ENCODE assay signal across 8 mouse cellular contexts in genomic region chr2:18063763-18064251, GRCm38 (mm10). TPM values are rescaled to one million over a fixed set of nuclear protein-coding genes. Genes with fewer than 3 reads are reported as not detected.
DNase-seq lines count a peak whose midpoint lies in the region; ATAC-seq lines count a peak whose summit lies in the region.

No protein-coding gene starts in this region.

- peak overlapping the region; percentile 71 for H3K4me2 ChIP-seq in heart, embryonic 16.5 days (ENCODE audit: low read depth, low read length)
- H3K4me2 ChIP-seq in neural tube, embryonic 13.5 days, result peak overlapping the region; percentile 86

- H3K27ac ChIP-seq in heart, embryonic 16.5 days (ENCODE audit: low read length), result peak overlapping the region; percentile 100
- peak overlapping the region; percentile 100 for H3K27ac ChIP-seq in neural tube, embryonic 13.5 days (replicated peaks)

- H3K27me3 ChIP-seq in heart, embryonic 16.5 days (ENCODE audit: control insufficient read depth, insufficient read depth, low read length), result no peaks in the 10 kb centered on the region
- H3K27me3 ChIP-seq in neural tube, embryonic 13.5 days, result no peaks in the 10 kb centered on the region

- peak; percentile 42 for ATAC-seq in erythroblast, adult 5-6 weeks (replicated peaks; ENCODE audit: low FRiP score, poor library complexity, severe bottlenecking)
- ATAC-seq in heart, embryonic 16.5 days (replicated peaks; ENCODE audit: extremely low read depth, insufficient read depth, low FRiP score), result peak; percentile 47
- peak; percentile 64 for ATAC-seq in neural tube, embryonic 13.5 days (ENCODE audit: low read depth)

- H3K9ac ChIP-seq in heart, embryonic 16.5 days (ENCODE audit: low read length), result peak overlapping the region; percentile 98
- H3K9ac ChIP-seq in neural tube, embryonic 13.5 days, result peak overlapping the region; percentile 98

- peaks cover 16% of the 10 kb centered on the region for H3K4me1 ChIP-seq in heart, embryonic 16.5 days (ENCODE audit: control insufficient read depth, insufficient read depth, low read length)
- H3K4me1 ChIP-seq in neural tube, embryonic 13.5 days (replicated peaks), result peaks cover 26% of the 10 kb centered on the region

- peaks cover 5% of the 10 kb centered on the region; the same call in 1 of the 2 replicates for H3K36me3 ChIP-seq in heart, embryonic 16.5 days (ENCODE audit: control insufficient read depth, insufficient read depth)
- H3K36me3 ChIP-seq in neural tube, embryonic 13.5 days, result peaks cover 7% of the 10 kb centered on the region

- no peaks in the 10 kb centered on the region for H3K9me3 ChIP-seq in heart, embryonic 16.5 days (replicated peaks; ENCODE audit: control insufficient read depth, low read length)
- H3K9me3 ChIP-seq in neural tube, embryonic 13.5 days, result no peaks in the 10 kb centered on the region

- peak overlapping the region; percentile 81 for H3K4me3 ChIP-seq in heart, embryonic 16.5 days (ENCODE audit: low read length)
- peak overlapping the region; percentile 80 for H3K4me3 ChIP-seq in neural tube, embryonic 13.5 days

- under 1% methylated on average over 18 of the region's 18 CpGs for WGBS in heart, embryonic 16.5 days
- WGBS in neural tube, embryonic 13.5 days, result under 1% methylated on average over 18 of the region's 18 CpGs

- peak; percentile 37 to 58 for DNase-seq in adrenal gland, adult 18-20 months (ENCODE audit: low spot score in 2 of 2)
- DNase-seq in adrenal gland, postnatal 25 days, result no peak
- peak; percentile 68 for DNase-seq in T-cell, adult 2 months (ENCODE audit: low spot score)
- peak; percentile 70 to 85 for DNase-seq in kidney, postnatal 4 days
- peak; percentile 61 to 67 for DNase-seq in lung, adult 18-20 months

RNA-seq across cellular contexts. Expression of gene Mllt10, which starts 8.8 kb away (rescaled TPM):
- 10 to 100 TPM; 41.4 to 44.8 TPM for total RNA-seq in adrenal gland, adult 18-20 months (2021)
- total RNA-seq in adrenal gland, postnatal 25 days (2021), result 59.0 and 68.1 TPM in 2 replicates
- total RNA-seq in erythroblast, adult 5-6 weeks (2015; ENCODE audit: low replicate concordance), result 20.8 and 27.4 TPM in 2 replicates
- total RNA-seq in erythroblast, adult 5-6 weeks (2017; ENCODE audit: low replicate concordance), result 18.1 and 18.3 TPM in 2 replicates
- polyA plus RNA-seq in heart, embryonic 16.5 days (2015; fragmentation: Nextera tagmentation; extraction: Ambion mirVana), result 40.7 and 44.5 TPM in 2 replicates
- polyA plus RNA-seq in neural tube, embryonic 13.5 days (2015; fragmentation: Nextera tagmentation; extraction: Ambion mirVana), result 62.3 and 63.1 TPM in 2 replicates

RNA-seq across cellular contexts. Expression of gene Skida1, which starts 15.0 kb away (rescaled TPM):
- 1 to 10 TPM; 1.6 to 2.0 TPM for total RNA-seq in adrenal gland, adult 18-20 months (2021)
- 4.2 and 5.4 TPM in 2 replicates for total RNA-seq in adrenal gland, postnatal 25 days (2021)
- not detected in 2 replicates for total RNA-seq in erythroblast, adult 5-6 weeks (2015; ENCODE audit: low replicate concordance)
- 0.42 and 0.51 TPM in 2 replicates for total RNA-seq in erythroblast, adult 5-6 weeks (2017; ENCODE audit: low replicate concordance)
- polyA plus RNA-seq in heart, embryonic 16.5 days (2015; fragmentation: Nextera tagmentation; extraction: Ambion mirVana), result 3.9 TPM in 2 replicates
- polyA plus RNA-seq in neural tube, embryonic 13.5 days (2015; fragmentation: Nextera tagmentation; extraction: Ambion mirVana), result 8.2 and 9.2 TPM in 2 replicates

RNA-seq across cellular contexts. Expression of gene A930004D18Rik, which starts 26.3 kb away (rescaled TPM):
- 1 to 10 TPM; 1.4 to 2.3 TPM for total RNA-seq in adrenal gland, adult 18-20 months (2021)
- 2.1 and 3.7 TPM in 2 replicates for total RNA-seq in adrenal gland, postnatal 25 days (2021)
- not detected in 2 replicates for total RNA-seq in erythroblast, adult 5-6 weeks (2015; ENCODE audit: low replicate concordance)
- total RNA-seq in erythroblast, adult 5-6 weeks (2017; ENCODE audit: low replicate concordance), result not detected in 2 replicates
- 9.4 and 9.5 TPM in 2 replicates for polyA plus RNA-seq in heart, embryonic 16.5 days (2015; fragmentation: Nextera tagmentation; extraction: Ambion mirVana)
- 8.8 and 12.3 TPM in 2 replicates for polyA plus RNA-seq in neural tube, embryonic 13.5 days (2015; fragmentation: Nextera tagmentation; extraction: Ambion mirVana)
